Mouse (Mus musculus): Measurements from ENCODE around the gene Aacs. TPM values are rescaled to one million over a fixed set of nuclear protein-coding genes. Genes with fewer than 3 reads are reported as not detected.

Aacs gene
- polyA plus RNA-seq, 1 experiment from 2014 or later, result 42.7 TPM

- peak overlapping the region; percentile 70 for H3K4me2 ChIP-seq
- no peak for DNase-seq
- no peak overlapping the region for H3K27ac ChIP-seq (ENCODE audit: low read depth)
- peak overlapping the region; percentile 20; the same call in 1 of the 2 replicates for H3K9ac ChIP-seq
- no peak for TF ChIP-seq CTCF (IDR thresholded peaks at IDR 0.05; ENCODE audit: low read depth)
- peaks cover 68% of the 10 kb centered on the region for H3K27me3 ChIP-seq (ENCODE audit: insufficient read depth, low read length)
- no peaks in the 10 kb centered on the region for H3K9me3 ChIP-seq (ENCODE audit: low read depth, low read length)
- H3K36me3 ChIP-seq (ENCODE audit: insufficient read depth), result no peaks in the 10 kb centered on the region
- WGBS, result under 1% methylated on average over 62 of the region's 64 CpGs
- no peaks in the 10 kb centered on the region for H3K4me1 ChIP-seq (ENCODE audit: insufficient read depth)
- ATAC-seq (ENCODE audit: insufficient read depth), result peak; percentile 30; the same call in 1 of the 2 replicates
- H3K4me3 ChIP-seq (ENCODE audit: low read depth, low read length), result peak overlapping the region; percentile 43
Observed at GRCm38 (mm10) chr5:125532545-125533224, 57.1 kb downstream of the Aacs start.

- Histone ChIP-seq H3K27me3 (ENCODE audit: insufficient read depth, low read length) (peaks cover 68% of the 10 kb centered on the region), H3K4me2 (peak overlapping the region; percentile 70; the same call in 1 of the 2 replicates), H3K27ac (ENCODE audit: low read depth) (no peak overlapping the region), H3K4me3 (ENCODE audit: low read depth, low read length) (peak overlapping the region; percentile 43; the same call in 1 of the 2 replicates), H3K36me3 (ENCODE audit: insufficient read depth) (no peaks in the 10 kb centered on the region), H3K9me3 (ENCODE audit: low read depth, low read length) (no peaks in the 10 kb centered on the region), H3K9ac (no peak overlapping the region), H3K4me1 (ENCODE audit: insufficient read depth) (no peaks in the 10 kb centered on the region)
- TF ChIP-seq CTCF (IDR thresholded peaks at IDR 0.05; ENCODE audit: low read depth), result no peak
- DNase-seq (no peak), ATAC-seq (ENCODE audit: insufficient read depth) (no peak)
- WGBS, result 2% methylated on average over 24 of the region's 24 CpGs
Observed at GRCm38 (mm10) chr5:125533225-125533900, 57.7 kb downstream of the Aacs start.

DNA sequence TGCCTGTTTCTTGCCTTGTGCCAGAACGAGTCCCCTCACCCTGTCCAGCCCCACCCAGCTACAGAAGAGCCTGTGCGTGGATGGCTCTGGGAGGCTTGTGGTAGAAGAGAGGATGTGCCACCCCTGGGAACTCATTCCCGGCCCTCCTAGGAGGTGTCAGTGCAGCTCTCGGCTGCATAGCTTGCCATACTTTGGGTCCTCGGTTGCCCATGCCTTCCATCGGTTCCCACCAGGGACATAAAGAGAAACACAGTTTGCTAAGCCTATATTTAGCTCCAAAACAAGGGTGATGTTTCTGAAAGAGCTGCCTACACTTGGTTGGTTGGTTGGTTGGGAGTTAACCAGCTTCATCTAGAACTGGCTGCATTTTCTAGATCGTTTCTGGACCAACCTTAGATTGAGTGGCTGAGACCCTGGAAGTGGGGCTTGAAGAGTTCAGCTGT lies 58.6 kb downstream of the Aacs start:
- Histone ChIP-seq H3K9ac (no peak overlapping the region), H3K4me2 (no peak overlapping the region), H3K27me3 (ENCODE audit: insufficient read depth, low read length) (peaks cover 68% of the 10 kb centered on the region), H3K27ac (ENCODE audit: low read depth) (no peak overlapping the region), H3K4me3 (ENCODE audit: low read depth, low read length) (no peak overlapping the region), H3K9me3 (ENCODE audit: low read depth, low read length) (no peaks in the 10 kb centered on the region), H3K4me1 (ENCODE audit: insufficient read depth) (no peaks in the 10 kb centered on the region), H3K36me3 (ENCODE audit: insufficient read depth) (no peaks in the 10 kb centered on the region)
- WGBS, result 8% methylated on average over 7 of the region's 7 CpGs
- no peak for TF ChIP-seq CTCF (IDR thresholded peaks at IDR 0.05; ENCODE audit: low read depth)
- DNase-seq (no peak), ATAC-seq (ENCODE audit: insufficient read depth) (no peak)

- Histone ChIP-seq H3K4me2 (no peak overlapping the region), H3K4me1 (ENCODE audit: insufficient read depth) (no peaks in the 10 kb centered on the region), H3K27me3 (ENCODE audit: insufficient read depth, low read length) (peaks cover 62% of the 10 kb centered on the region), H3K9me3 (ENCODE audit: low read depth, low read length) (no peaks in the 10 kb centered on the region), H3K9ac (no peak overlapping the region), H3K36me3 (ENCODE audit: insufficient read depth) (no peaks in the 10 kb centered on the region), H3K27ac (ENCODE audit: low read depth) (no peak overlapping the region), H3K4me3 (ENCODE audit: low read depth, low read length) (no peak overlapping the region)
- ATAC-seq (ENCODE audit: insufficient read depth) (no peak), DNase-seq (no peak)
- 2% methylated on average over 26 of the region's 26 CpGs for WGBS
- no peak for TF ChIP-seq CTCF (IDR thresholded peaks at IDR 0.05; ENCODE audit: low read depth)
Observed at GRCm38 (mm10) chr5:125534611-125535324, 59.2 kb downstream of the Aacs start.

- 95% methylated on average over 2 of the region's 2 CpGs for WGBS
- DNase-seq (no peak), ATAC-seq (ENCODE audit: insufficient read depth) (no peak)
- H3K27ac ChIP-seq (ENCODE audit: low read depth), result no peak overlapping the region
- no peak overlapping the region for H3K9ac ChIP-seq
- TF ChIP-seq CTCF (IDR thresholded peaks at IDR 0.05; ENCODE audit: low read depth), result peak; percentile 23
- H3K9me3 ChIP-seq (ENCODE audit: low read depth, low read length), result no peaks in the 10 kb centered on the region
- H3K27me3 ChIP-seq (ENCODE audit: insufficient read depth, low read length), result 0 out of 2 replicates have a peak, but pooled peaks cover 5% of the 10 kb centered on the region
- no peak overlapping the region for H3K4me2 ChIP-seq
- H3K36me3 ChIP-seq (ENCODE audit: insufficient read depth), result no peaks in the 10 kb centered on the region
- no peak overlapping the region for H3K4me3 ChIP-seq (ENCODE audit: low read depth, low read length)
- H3K4me1 ChIP-seq (ENCODE audit: insufficient read depth), result no peaks in the 10 kb centered on the region
Observed at GRCm38 (mm10) chr5:125545090-125545489, 69.5 kb downstream of the Aacs start.

GRCm38 (mm10) chr5:125546293-125546692 lies 70.7 kb downstream of the Aacs start:
- no peak overlapping the region for H3K4me3 ChIP-seq (ENCODE audit: low read depth, low read length)
- H3K27ac ChIP-seq (ENCODE audit: low read depth), result no peak overlapping the region
- H3K9me3 ChIP-seq (ENCODE audit: low read depth, low read length), result no peaks in the 10 kb centered on the region
- TF ChIP-seq CTCF (IDR thresholded peaks at IDR 0.05; ENCODE audit: low read depth), result no peak
- 0 out of 2 replicates have a peak, but pooled peaks cover 5% of the 10 kb centered on the region for H3K27me3 ChIP-seq (ENCODE audit: insufficient read depth, low read length)
- H3K36me3 ChIP-seq (ENCODE audit: insufficient read depth), result no peaks in the 10 kb centered on the region
- no peak for DNase-seq
- 23% methylated on average over 13 of the region's 13 CpGs for WGBS
- no peak overlapping the region for H3K4me2 ChIP-seq
- no peak overlapping the region for H3K9ac ChIP-seq
- no peak for ATAC-seq (ENCODE audit: insufficient read depth)
- no peaks in the 10 kb centered on the region for H3K4me1 ChIP-seq (ENCODE audit: insufficient read depth)

Measured in lung, embryonic 14.5 days (tissue).